Mouse (Mus musculus) CH12.LX (cell line): ENCODE data around the gene Slc6a11. TPM values are rescaled to one million over a fixed set of nuclear protein-coding genes. Genes with fewer than 3 reads are reported as not detected.

ENCODE experiments used
- DNase-seq: peaks from one replicate; pipeline ENCODE4 v3.0.0-alpha.2; 2013; ENCODE audit errors: extremely low read depth
- H3K27ac ChIP-seq: 2 replicates; pipeline ENCODE4 v1.5.1; 2012; ENCODE audit warnings: low read depth, mild to moderate bottlenecking, control low read depth, moderate library complexity; ENCODE audit not compliant: insufficient read depth
- H3K27me3 ChIP-seq: replicated peaks from 2 replicates; pipeline ENCODE3; 2012; ENCODE audit warnings: inconsistent platforms
- H3K36me3 ChIP-seq, 2 experiments: replicated peaks in 1 of 2; 2 replicates each; pipeline versions ENCODE3 to v1.6.1; 2012; ENCODE audit warnings: inconsistent platforms in 1 of 2, low read length in 1 of 2, mild to moderate bottlenecking in 1 of 2, mixed read lengths in 1 of 2, moderate library complexity in 1 of 2; ENCODE audit not compliant: control insufficient read depth in 1 of 2, insufficient read depth in 1 of 2
- H3K4me1 ChIP-seq, 2 experiments: 2 replicates each; pipeline ENCODE4 v1.6.1; 2012; ENCODE audit warnings: inconsistent platforms in 1 of 2, moderate library complexity in 1 of 2; ENCODE audit not compliant: insufficient read depth in 2 of 2, control insufficient read depth in 1 of 2
- H3K4me2 ChIP-seq: 2 replicates; pipeline ENCODE4 v1.6.1; 2012; ENCODE audit warnings: low read depth, mild to moderate bottlenecking, control low read depth; ENCODE audit not compliant: poor library complexity, insufficient read depth, severe bottlenecking
- H3K4me3 ChIP-seq, 3 experiments: fragments of 150-350 bp in 1 of 3; sonication (generic) in 1 of 3; replicated peaks in 1 of 3; 2 replicates each; pipeline versions ENCODE3 to v1.5.1; 2011 to 2012; ENCODE audit warnings: low read depth in 2 of 3, low read length in 2 of 3, mild to moderate bottlenecking in 2 of 3, moderate library complexity in 2 of 3, control low read depth in 1 of 3, improper control_type of control experiment in 1 of 3, inconsistent platforms in 1 of 3, mixed read lengths in 1 of 3; ENCODE audit not compliant: poor library complexity in 1 of 3
- H3K79me2 ChIP-seq: replicated peaks from 2 replicates; pipeline ENCODE4 v1.6.1; 2012; ENCODE audit warnings: mild to moderate bottlenecking, moderate library complexity; ENCODE audit not compliant: control insufficient read depth, poor library complexity, insufficient read depth, severe bottlenecking; ENCODE audit errors: extremely low read depth
- H3K9ac ChIP-seq: 2 replicates; pipeline ENCODE4 v1.6.1; 2012; ENCODE audit warnings: low read depth, mild to moderate bottlenecking, control low read depth, moderate library complexity; ENCODE audit not compliant: insufficient read depth
- H3K9me3 ChIP-seq: replicated peaks from 2 replicates; pipeline ENCODE3; 2012; ENCODE audit warnings: low read length, inconsistent platforms, mixed read lengths
- BHLHE40 ChIP-seq: IDR thresholded peaks from 2 replicates; pipeline ENCODE4 v1.6.1; 2011; ENCODE audit warnings: mild to moderate bottlenecking, low read depth, low read length, improper control_type of control experiment
- CTCF ChIP-seq, 2 experiments: IDR thresholded peaks in 1 of 2; conservative IDR thresholded peaks in 1 of 2; 2 replicates each; pipeline ENCODE4 v1.5.1; 2011 to 2012; ENCODE audit warnings: low read depth in 2 of 2, low read length in 2 of 2, improper control_type of control experiment in 1 of 2, inconsistent platforms in 1 of 2, mild to moderate bottlenecking in 1 of 2, moderate library complexity in 1 of 2
- ELF1 ChIP-seq: IDR thresholded peaks from 2 replicates; pipeline ENCODE4 v1.6.1; 2014; ENCODE audit warnings: low read depth, mild to moderate bottlenecking, inconsistent platforms, low read length, improper control_type of control experiment
- EP300 ChIP-seq: IDR thresholded peaks from 2 replicates; pipeline ENCODE4 v1.6.1; 2011; ENCODE audit warnings: low read length, improper control_type of control experiment
- JUN ChIP-seq: IDR thresholded peaks from 2 replicates; pipeline ENCODE4 v1.6.1; 2011; ENCODE audit warnings: low read depth, mild to moderate bottlenecking, low read length, improper control_type of control experiment, moderate library complexity; ENCODE audit not compliant: insufficient read depth
- KAT2A ChIP-seq: IDR thresholded peaks from 2 replicates; pipeline ENCODE4 v1.6.1; 2012; ENCODE audit warnings: low read length, improper control_type of control experiment, inconsistent platforms; ENCODE audit not compliant: insufficient replicate concordance
- MAX ChIP-seq: IDR thresholded peaks from 2 replicates; pipeline ENCODE4 v1.6.1; 2011; ENCODE audit warnings: low read length, improper control_type of control experiment
- MAZ ChIP-seq: IDR thresholded peaks from 2 replicates; pipeline ENCODE4 v1.6.1; 2012; ENCODE audit warnings: low read depth, mild to moderate bottlenecking, inconsistent platforms, low read length, improper control_type of control experiment, moderate library complexity
- MXI1 ChIP-seq: IDR thresholded peaks from 2 replicates; pipeline ENCODE4 v1.6.1; 2011; ENCODE audit warnings: mild to moderate bottlenecking, low read depth, low read length, improper control_type of control experiment
- PAX5 ChIP-seq: IDR thresholded peaks from 2 replicates; pipeline ENCODE4 v1.6.1; 2012; ENCODE audit warnings: low read length, inconsistent platforms, mixed read lengths
- RAD21 ChIP-seq: IDR thresholded peaks from 2 replicates; pipeline ENCODE4 v1.6.1; 2011; ENCODE audit warnings: low read depth, mild to moderate bottlenecking, low read length, improper control_type of control experiment, moderate library complexity
- RCOR1 ChIP-seq: conservative IDR thresholded peaks from 2 replicates; pipeline ENCODE4 v1.6.1; 2012; ENCODE audit warnings: low read depth, mild to moderate bottlenecking, inconsistent platforms, low read length, improper control_type of control experiment
- SIN3A ChIP-seq: IDR thresholded peaks from 2 replicates; pipeline ENCODE4 v1.6.1; 2012; ENCODE audit warnings: low read length, improper control_type of control experiment, inconsistent platforms
- SMC3 ChIP-seq: IDR thresholded peaks from 2 replicates; pipeline ENCODE4 v1.6.1; 2011; ENCODE audit warnings: low read depth, low read length, improper control_type of control experiment
- USF2 ChIP-seq: conservative IDR thresholded peaks from 2 replicates; pipeline ENCODE4 v1.6.1; 2011; ENCODE audit warnings: low read depth, low read length, improper control_type of control experiment
- ZC3H11A ChIP-seq: IDR thresholded peaks from 2 replicates; pipeline ENCODE4 v1.6.1; 2012; ENCODE audit warnings: low read depth, mild to moderate bottlenecking, inconsistent platforms, low read length, improper control_type of control experiment
- ZKSCAN1 ChIP-seq: IDR thresholded peaks from 2 replicates; pipeline ENCODE4 v1.6.1; 2012; ENCODE audit warnings: low read depth, inconsistent platforms, low read length, improper control_type of control experiment, borderline replicate concordance
- ZNF384 ChIP-seq: IDR thresholded peaks from 2 replicates; pipeline ENCODE4 v1.6.1; 2012; ENCODE audit warnings: low read depth, low read length, improper control_type of control experiment, inconsistent platforms
- dilution Hi-C: fragments of 300-500 bp; cut with MboI; formaldehyde crosslinking; loops from 2 replicates; pipeline ENCODE4 v1.14.3; 2020; ENCODE audit warnings: low sequenced_read_pairs; ENCODE audit not compliant: extremely low pct_unique_long_range_greater_than_20kb, extremely low pct_ligation_motif_present
- in situ Hi-C: fragments of 300-500 bp; cut with MboI; formaldehyde crosslinking; loops from 3 replicates; pipeline ENCODE4 v1.14.3; 2019; ENCODE audit warnings: low sequenced_read_pairs, low pct_ligation_motif_present, low pct_unique_long_range_greater_than_20kb, mixed read lengths
- polyA plus RNA-seq: library from polyadenylated mRNA; unstranded; fragments of >175 nt; gene quantifications from 2 replicates; pipeline ENCODE4 v1.2.1, GENCODE M21; 2012; ENCODE audit warnings: low read depth; ENCODE audit not compliant: insufficient read length
- total RNA-seq, 2 experiments: library from RNA; depleted of rRNA; stranded (reverse); fragments of 300-350 nt in 1 of 2; fragments of >200 nt in 1 of 2; gene quantifications; 2 replicates each; pipeline ENCODE4 v1.2.3; 2012 to 2014

Gene Slc6a11
- total and polyA plus RNA-seq, 3 experiments = not detected

- in situ Hi-C loops = no loop called here
- dilution Hi-C loops = no loop called here
- Histone ChIP-seq H3K4me3 (no peak overlapping the region), H3K4me2 (no peak overlapping the region), H3K9ac (no peak overlapping the region), H3K27me3 (peaks cover 90% of the 10 kb centered on the region), H3K4me1 (peaks cover 0 to 3% of the 10 kb centered on the region in 2 experiments; a peak in 1 of 4 replicates), H3K27ac (no peak overlapping the region), H3K9me3 (no peaks in the 10 kb centered on the region), H3K79me2 (no peaks in the 10 kb centered on the region), H3K36me3 (no peaks in the 10 kb centered on the region)
- peak; percentile 35 for DNase-seq
- no peak for TF ChIP-seq SIN3A
- no peak for TF ChIP-seq PAX5
- TF ChIP-seq JUN = no peak
- no peak for TF ChIP-seq EP300
- peak; percentile 52 for TF ChIP-seq RAD21
- no peak for TF ChIP-seq ZC3H11A
- TF ChIP-seq MAZ = no peak
- peak; percentile 72 for TF ChIP-seq SMC3
- no peak for TF ChIP-seq BHLHE40
- no peak for TF ChIP-seq RCOR1
- no peak for TF ChIP-seq USF2
- no peak for TF ChIP-seq ZNF384
- TF ChIP-seq MXI1 = no peak
- peak; percentile 83 to 97 for TF ChIP-seq CTCF (conservative IDR thresholded peaks at IDR 0.05 in 1 of 2, IDR thresholded peaks at IDR 0.05 in 1 of 2; ENCODE audit: low read depth in 2 of 2, low read length in 2 of 2)
Measured at GRCm38 (mm10) chr6:114250311-114250710, 119.3 kb downstream of the Slc6a11 start.

- dilution Hi-C loops = no loop called here
Measured at GRCm38 (mm10) chr6:114254927-114255326, 123.9 kb downstream of the Slc6a11 start.

More at GRCm38 (mm10) chr6:114254927-114255326, 123.9 kb downstream of the Slc6a11 start:
- no peak for DNase-seq
- TF ChIP-seq CTCF (conservative IDR thresholded peaks at IDR 0.05 in 1 of 2, IDR thresholded peaks at IDR 0.05 in 1 of 2; ENCODE audit: low read depth in 2 of 2, low read length in 2 of 2) = no peak
- TF ChIP-seq MAX = no peak
- no peak for TF ChIP-seq SIN3A
- TF ChIP-seq EP300 = no peak
- no peak for TF ChIP-seq KAT2A
- TF ChIP-seq ZKSCAN1 = no peak
- no peak for TF ChIP-seq ELF1
- Histone ChIP-seq H3K27me3 (peaks cover 77% of the 10 kb centered on the region), H3K4me3 (no peak overlapping the region), H3K27ac (no peak overlapping the region), H3K4me1 (peaks cover 0 to 3% of the 10 kb centered on the region in 2 experiments; a peak in 1 of 4 replicates), H3K36me3 (no peaks in the 10 kb centered on the region), H3K4me2 (no peak overlapping the region), H3K9ac (no peak overlapping the region), H3K9me3 (no peaks in the 10 kb centered on the region), H3K79me2 (no peaks in the 10 kb centered on the region)
- in situ Hi-C loops = no loop called here
